Mouse (Mus musculus): ENCODE data around the gene Fam196a.

Gene Fam196a

GRCm38 (mm10) chr7:134937927-134938609 lies at the start of gene Fam196a:
TSS of gene Fam196a (minus strand) at chr7:134938430.
- in situ Hi-C loops (cut with MboI), result no loop called here

- in situ Hi-C loops (cut with MboI), result no loop called here
These were observed 23.4 kb upstream of the Fam196a start for GRCm38 (mm10) chr7:134961608-134962007.

- in situ Hi-C loops (cut with MboI), result no loop called here
These were observed 22.6 kb upstream of the Fam196a start for GRCm38 (mm10) chr7:134960871-134961270.

GRCm38 (mm10) chr7:134959086-134959485 lies 20.9 kb upstream of the Fam196a start:
- in situ Hi-C loops (cut with MboI), result no loop called here

- in situ Hi-C loops (cut with MboI), result no loop called here
These were observed 7.9 kb upstream of the Fam196a start for GRCm38 (mm10) chr7:134945925-134946716.

- in situ Hi-C loops (cut with MboI), result no loop called here
These were observed 5.5 kb upstream of the Fam196a start for GRCm38 (mm10) chr7:134943701-134944100.

GRCm38 (mm10) chr7:134943063-134943462 lies 4.8 kb upstream of the Fam196a start:
- in situ Hi-C loops (cut with MboI), result no loop called here

- in situ Hi-C loops (cut with MboI), result no loop called here
These were observed 3.7 kb upstream of the Fam196a start for GRCm38 (mm10) chr7:134941891-134942290.

- in situ Hi-C loops (cut with MboI), result no loop called here
These were observed 731 bp downstream of the Fam196a start for GRCm38 (mm10) chr7:134937471-134937926.

- in situ Hi-C loops (cut with MboI), result no loop called here
These were observed 6.3 kb downstream of the Fam196a start for GRCm38 (mm10) chr7:134931886-134932285.

- in situ Hi-C loops (cut with MboI), result no loop called here
These were observed 36.2 kb downstream of the Fam196a start for GRCm38 (mm10) chr7:134901992-134902391.

GRCm38 (mm10) chr7:134899462-134899861 lies 38.8 kb downstream of the Fam196a start:
- in situ Hi-C loops (cut with MboI), result no loop called here

GRCm38 (mm10) chr7:134894604-134895003 lies 43.6 kb downstream of the Fam196a start:
- in situ Hi-C loops (cut with MboI), result no loop called here

GRCm38 (mm10) chr7:134892972-134893371 lies 45.3 kb downstream of the Fam196a start:
- in situ Hi-C loops (cut with MboI), result no loop called here

- in situ Hi-C loops (cut with MboI), result no loop called here
These were observed 45.8 kb downstream of the Fam196a start for GRCm38 (mm10) chr7:134892449-134892871.

- in situ Hi-C loops (cut with MboI), result no loop called here
These were observed 54.7 kb downstream of the Fam196a start for GRCm38 (mm10) chr7:134883516-134883915.

- in situ Hi-C loops (cut with MboI), result no loop called here
These were observed 57.8 kb downstream of the Fam196a start for GRCm38 (mm10) chr7:134880431-134880830.

- in situ Hi-C loops (cut with MboI), result no loop called here
These were observed 59.2 kb downstream of the Fam196a start for GRCm38 (mm10) chr7:134878985-134879384.

GRCm38 (mm10) chr7:134872981-134873380 lies 65.2 kb downstream of the Fam196a start:
- in situ Hi-C loops (cut with MboI), result no loop called here

- in situ Hi-C loops (cut with MboI), result no loop called here
These were observed 65.7 kb downstream of the Fam196a start for GRCm38 (mm10) chr7:134872511-134872910.

- in situ Hi-C loops (cut with MboI), result no loop called here
These were observed 74.1 kb downstream of the Fam196a start for GRCm38 (mm10) chr7:134864175-134864574.

GRCm38 (mm10) chr7:134862000-134862399 lies 76.2 kb downstream of the Fam196a start:
- in situ Hi-C loops (cut with MboI), result no loop called here

GRCm38 (mm10) chr7:134842751-134843150 lies 95.5 kb downstream of the Fam196a start:
- in situ Hi-C loops (cut with MboI), result no loop called here
